Mouse (Mus musculus) CH12.LX (cell line): ENCODE data around the gene Smtn. TPM values are rescaled to one million over a fixed set of nuclear protein-coding genes. Genes with fewer than 3 reads are reported as not detected.

Experiments
- DNase-seq: peaks from one replicate; pipeline ENCODE4 v3.0.0-alpha.2; 2013; ENCODE audit errors: extremely low read depth
- H3K27ac ChIP-seq: 2 replicates; pipeline ENCODE4 v1.5.1; 2012; ENCODE audit warnings: low read depth, mild to moderate bottlenecking, control low read depth, moderate library complexity; ENCODE audit not compliant: insufficient read depth
- H3K27me3 ChIP-seq: replicated peaks from 2 replicates; pipeline ENCODE3; 2012; ENCODE audit warnings: inconsistent platforms
- H3K36me3 ChIP-seq, 2 experiments: replicated peaks in 1 of 2; 2 replicates each; pipeline versions ENCODE3 to v1.6.1; 2012; ENCODE audit warnings: inconsistent platforms in 1 of 2, low read length in 1 of 2, mild to moderate bottlenecking in 1 of 2, mixed read lengths in 1 of 2, moderate library complexity in 1 of 2; ENCODE audit not compliant: control insufficient read depth in 1 of 2, insufficient read depth in 1 of 2
- H3K4me1 ChIP-seq, 2 experiments: 2 replicates each; pipeline ENCODE4 v1.6.1; 2012; ENCODE audit warnings: inconsistent platforms in 1 of 2, moderate library complexity in 1 of 2; ENCODE audit not compliant: insufficient read depth in 2 of 2, control insufficient read depth in 1 of 2
- H3K4me2 ChIP-seq: 2 replicates; pipeline ENCODE4 v1.6.1; 2012; ENCODE audit warnings: low read depth, mild to moderate bottlenecking, control low read depth; ENCODE audit not compliant: poor library complexity, insufficient read depth, severe bottlenecking
- H3K4me3 ChIP-seq, 3 experiments: fragments of 150-350 bp in 1 of 3; sonication (generic) in 1 of 3; replicated peaks in 1 of 3; 2 replicates each; pipeline versions ENCODE3 to v1.5.1; 2011 to 2012; ENCODE audit warnings: low read depth in 2 of 3, low read length in 2 of 3, mild to moderate bottlenecking in 2 of 3, moderate library complexity in 2 of 3, control low read depth in 1 of 3, improper control_type of control experiment in 1 of 3, inconsistent platforms in 1 of 3, mixed read lengths in 1 of 3; ENCODE audit not compliant: poor library complexity in 1 of 3
- H3K79me2 ChIP-seq: replicated peaks from 2 replicates; pipeline ENCODE4 v1.6.1; 2012; ENCODE audit warnings: mild to moderate bottlenecking, moderate library complexity; ENCODE audit not compliant: control insufficient read depth, poor library complexity, insufficient read depth, severe bottlenecking; ENCODE audit errors: extremely low read depth
- H3K9ac ChIP-seq: 2 replicates; pipeline ENCODE4 v1.6.1; 2012; ENCODE audit warnings: low read depth, mild to moderate bottlenecking, control low read depth, moderate library complexity; ENCODE audit not compliant: insufficient read depth
- H3K9me3 ChIP-seq: replicated peaks from 2 replicates; pipeline ENCODE3; 2012; ENCODE audit warnings: low read length, inconsistent platforms, mixed read lengths
- CTCF ChIP-seq, 2 experiments: IDR thresholded peaks in 1 of 2; conservative IDR thresholded peaks in 1 of 2; 2 replicates each; pipeline ENCODE4 v1.5.1; 2011 to 2012; ENCODE audit warnings: low read depth in 2 of 2, low read length in 2 of 2, improper control_type of control experiment in 1 of 2, inconsistent platforms in 1 of 2, mild to moderate bottlenecking in 1 of 2, moderate library complexity in 1 of 2
- ELF1 ChIP-seq: IDR thresholded peaks from 2 replicates; pipeline ENCODE4 v1.6.1; 2014; ENCODE audit warnings: low read depth, mild to moderate bottlenecking, inconsistent platforms, low read length, improper control_type of control experiment
- EP300 ChIP-seq: IDR thresholded peaks from 2 replicates; pipeline ENCODE4 v1.6.1; 2011; ENCODE audit warnings: low read length, improper control_type of control experiment
- ETS1 ChIP-seq: conservative IDR thresholded peaks from 2 replicates; pipeline ENCODE4 v1.6.1; 2012; ENCODE audit warnings: low read depth, mild to moderate bottlenecking, inconsistent platforms, low read length, improper control_type of control experiment, moderate library complexity
- JUN ChIP-seq: IDR thresholded peaks from 2 replicates; pipeline ENCODE4 v1.6.1; 2011; ENCODE audit warnings: low read depth, mild to moderate bottlenecking, low read length, improper control_type of control experiment, moderate library complexity; ENCODE audit not compliant: insufficient read depth
- JUND ChIP-seq: conservative IDR thresholded peaks from 2 replicates; pipeline ENCODE4 v1.6.1; 2011; ENCODE audit warnings: low read depth, low read length, improper control_type of control experiment
- MAX ChIP-seq: IDR thresholded peaks from 2 replicates; pipeline ENCODE4 v1.6.1; 2011; ENCODE audit warnings: low read length, improper control_type of control experiment
- MEF2A ChIP-seq: IDR thresholded peaks from 2 replicates; pipeline ENCODE4 v1.6.1; 2014; ENCODE audit warnings: low read depth, mild to moderate bottlenecking, inconsistent platforms, low read length, improper control_type of control experiment, borderline replicate concordance
- MXI1 ChIP-seq: IDR thresholded peaks from 2 replicates; pipeline ENCODE4 v1.6.1; 2011; ENCODE audit warnings: mild to moderate bottlenecking, low read depth, low read length, improper control_type of control experiment
- NELFE ChIP-seq: IDR thresholded peaks from 2 replicates; pipeline ENCODE4 v1.6.1; 2011; ENCODE audit warnings: low read depth, low read length, improper control_type of control experiment
- NRF1 ChIP-seq: IDR thresholded peaks from 2 replicates; pipeline ENCODE4 v1.6.1; 2014; ENCODE audit warnings: low read depth, mild to moderate bottlenecking, inconsistent platforms, low read length, improper control_type of control experiment, moderate library complexity
- PAX5 ChIP-seq: IDR thresholded peaks from 2 replicates; pipeline ENCODE4 v1.6.1; 2012; ENCODE audit warnings: low read length, inconsistent platforms, mixed read lengths
- POLR2AphosphoS2 ChIP-seq: IDR thresholded peaks from 2 replicates; pipeline ENCODE4 v1.6.1; 2011; ENCODE audit warnings: low read depth, low read length, improper control_type of control experiment
- RCOR1 ChIP-seq: conservative IDR thresholded peaks from 2 replicates; pipeline ENCODE4 v1.6.1; 2012; ENCODE audit warnings: low read depth, mild to moderate bottlenecking, inconsistent platforms, low read length, improper control_type of control experiment
- SIN3A ChIP-seq: IDR thresholded peaks from 2 replicates; pipeline ENCODE4 v1.6.1; 2012; ENCODE audit warnings: low read length, improper control_type of control experiment, inconsistent platforms
- TBP ChIP-seq: conservative IDR thresholded peaks from 2 replicates; pipeline ENCODE4 v1.6.1; 2011; ENCODE audit warnings: low read depth, low read length, improper control_type of control experiment
- TCF12 ChIP-seq: IDR thresholded peaks from 2 replicates; pipeline ENCODE4 v1.6.1; 2014; ENCODE audit warnings: low read depth, mild to moderate bottlenecking, inconsistent platforms, low read length, improper control_type of control experiment
- UBTF ChIP-seq: IDR thresholded peaks from 2 replicates; pipeline ENCODE4 v1.6.1; 2012; ENCODE audit warnings: low read depth, mild to moderate bottlenecking, inconsistent platforms, low read length, improper control_type of control experiment, moderate library complexity
- ZC3H11A ChIP-seq: IDR thresholded peaks from 2 replicates; pipeline ENCODE4 v1.6.1; 2012; ENCODE audit warnings: low read depth, mild to moderate bottlenecking, inconsistent platforms, low read length, improper control_type of control experiment
- ZKSCAN1 ChIP-seq: IDR thresholded peaks from 2 replicates; pipeline ENCODE4 v1.6.1; 2012; ENCODE audit warnings: low read depth, inconsistent platforms, low read length, improper control_type of control experiment, borderline replicate concordance
- dilution Hi-C: fragments of 300-500 bp; cut with MboI; formaldehyde crosslinking; loops from 2 replicates; pipeline ENCODE4 v1.14.3; 2020; ENCODE audit warnings: low sequenced_read_pairs; ENCODE audit not compliant: extremely low pct_unique_long_range_greater_than_20kb, extremely low pct_ligation_motif_present
- in situ Hi-C: fragments of 300-500 bp; cut with MboI; formaldehyde crosslinking; loops from 3 replicates; pipeline ENCODE4 v1.14.3; 2019; ENCODE audit warnings: low sequenced_read_pairs, low pct_ligation_motif_present, low pct_unique_long_range_greater_than_20kb, mixed read lengths
- polyA plus RNA-seq: library from polyadenylated mRNA; unstranded; fragments of >175 nt; gene quantifications from 2 replicates; pipeline ENCODE4 v1.2.1, GENCODE M21; 2012; ENCODE audit warnings: low read depth; ENCODE audit not compliant: insufficient read length
- total RNA-seq, 2 experiments: library from RNA; depleted of rRNA; stranded (reverse); fragments of 300-350 nt in 1 of 2; fragments of >200 nt in 1 of 2; gene quantifications; 2 replicates each; pipeline ENCODE4 v1.2.3; 2012 to 2014

The Smtn gene
- total and polyA plus RNA-seq, 3 experiments, result 0.58 to 5.3 (median 3.1) TPM

DNA sequence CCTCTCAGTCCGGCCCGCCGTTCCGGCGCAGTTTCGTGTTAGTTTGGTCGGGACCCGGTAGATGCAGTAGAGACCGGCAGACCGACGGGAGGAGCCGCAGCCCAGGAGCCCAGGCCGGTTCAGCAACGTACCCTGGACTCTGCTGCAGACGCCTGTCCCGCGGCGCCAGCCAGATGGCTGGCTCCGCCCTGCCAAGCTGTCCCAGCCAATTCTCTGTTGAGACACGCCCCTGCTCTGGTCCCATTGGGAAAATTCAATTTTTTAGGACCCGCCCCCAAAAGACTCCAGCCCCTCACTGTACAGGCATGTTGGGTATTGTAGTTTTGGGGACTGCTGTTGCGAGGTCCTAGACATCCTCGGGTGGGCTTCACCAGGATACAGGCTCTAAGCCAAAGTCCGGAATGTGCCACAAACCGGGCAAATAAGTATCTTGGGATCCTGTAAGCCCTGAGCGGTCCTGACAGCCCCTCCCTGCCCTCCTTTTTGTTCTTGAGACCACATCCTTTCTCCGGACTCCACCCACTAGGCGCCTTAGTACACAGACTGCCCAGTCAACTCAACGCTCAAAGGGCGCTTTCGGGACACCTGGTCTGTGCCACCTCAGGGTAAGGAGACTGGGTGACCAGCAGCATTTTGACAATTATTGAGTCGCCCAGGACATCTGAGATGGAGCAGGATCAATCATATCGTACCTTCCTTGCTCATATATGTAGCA lies 1.1 kb downstream of the Smtn start (continued):
- peak; percentile 83 for TF ChIP-seq MXI1
- no peak for TF ChIP-seq PAX5
- no peak for TF ChIP-seq ETS1
- peak in 1 of 2 experiments; percentile 0; a peak in 1 of 4 replicates for TF ChIP-seq CTCF (conservative IDR thresholded peaks at IDR 0.05 in 1 of 2, IDR thresholded peaks at IDR 0.05 in 1 of 2; ENCODE audit: low read depth in 2 of 2, low read length in 2 of 2)
- peak; percentile 91 for TF ChIP-seq SIN3A
- TF ChIP-seq RCOR1, result peak; percentile 44; the same call in 1 of the 2 replicates
- TF ChIP-seq NELFE, result peak; percentile 81
- TF ChIP-seq UBTF, result no peak; the same call in 1 of the 2 replicates

GRCm38 (mm10) chr11:3538341-3538740 lies 2.1 kb downstream of the Smtn start:
- Histone ChIP-seq H3K27ac (no peak overlapping the region), H3K4me1 (peaks cover 6 to 52% of the 10 kb centered on the region in 2 experiments), H3K4me2 (peak overlapping the region; percentile 98), H3K36me3 (peaks cover 0 to under 1% of the 10 kb centered on the region in 2 experiments), H3K79me2 (no peaks in the 10 kb centered on the region), H3K9me3 (no peaks in the 10 kb centered on the region), H3K27me3 (no peaks in the 10 kb centered on the region)
- dilution Hi-C loops, result no loop called here
- no peak for TF ChIP-seq MEF2A
- no peak for TF ChIP-seq TCF12
- TF ChIP-seq JUN, result no peak
- TF ChIP-seq POLR2AphosphoS2, result no peak
- no peak for TF ChIP-seq ZC3H11A
- TF ChIP-seq PAX5, result no peak
- no peak for TF ChIP-seq NRF1
- TF ChIP-seq ELF1, result no peak
- no peak for TF ChIP-seq EP300
- no peak for TF ChIP-seq JUND
- no peak for TF ChIP-seq RCOR1
- no peak for TF ChIP-seq TBP
- no peak for TF ChIP-seq SIN3A
- TF ChIP-seq MAX, result no peak
- TF ChIP-seq ZKSCAN1, result no peak
- TF ChIP-seq, all 38 proteins: peak for 0
- H3K4me3 ChIP-seq, result peak overlapping the region; percentile 53 to 68 (median 56)
- in situ Hi-C loops, result loop anchor here (25.0 kb wide), 1 partner anchor 374 kb away; the partner anchor contains the start of gene Slc35e4
- no peak for DNase-seq
- peak overlapping the region; percentile 75 for H3K9ac ChIP-seq
